Mouse (Mus musculus) testis, adult 2 months (tissue): ENCODE measurements around the gene Ptpn3. TPM values are rescaled to one million over a fixed set of nuclear protein-coding genes. Genes with fewer than 3 reads are reported as not detected.

Experiments used
- H3K27ac ChIP-seq: fragments of 200-500 bp; 2 replicates; pipeline ENCODE4 v1.5.1; 2012; ENCODE audit warnings: low read depth, low read length; ENCODE audit not compliant: control insufficient read depth, insufficient read depth
- H3K27me3 ChIP-seq: fragments of 200-500 bp; 2 replicates; pipeline ENCODE4 v1.6.1; 2012; ENCODE audit warnings: mild to moderate bottlenecking, low read length, moderate library complexity; ENCODE audit not compliant: control insufficient read depth, insufficient read depth
- H3K36me3 ChIP-seq: fragments of 200-500 bp; 2 replicates; pipeline ENCODE4 v1.6.1; 2012; ENCODE audit warnings: mild to moderate bottlenecking, low read length; ENCODE audit not compliant: control insufficient read depth, insufficient read depth
- H3K4me1 ChIP-seq: fragments of 200-500 bp; 2 replicates; pipeline ENCODE4 v1.6.1; 2012; ENCODE audit warnings: low read length; ENCODE audit not compliant: control insufficient read depth, insufficient read depth
- H3K4me3 ChIP-seq: fragments of 200-500 bp; 2 replicates; pipeline ENCODE4 v1.5.1; 2012; ENCODE audit warnings: low read depth, mild to moderate bottlenecking, low read length, moderate library complexity, mixed read lengths; ENCODE audit not compliant: control insufficient read depth
- CTCF ChIP-seq: fragments of 200-500 bp; IDR thresholded peaks from 2 replicates; pipeline ENCODE4 v1.5.1; 2012; ENCODE audit warnings: low read depth, mild to moderate bottlenecking, inconsistent platforms, low read length, moderate library complexity; ENCODE audit not compliant: control insufficient read depth, insufficient read depth, insufficient replicate concordance
- POLR2A ChIP-seq: fragments of 200-500 bp; IDR thresholded peaks from 2 replicates; pipeline ENCODE4 v1.6.1; 2012; ENCODE audit warnings: low read depth, mild to moderate bottlenecking, inconsistent platforms, low read length, moderate library complexity; ENCODE audit not compliant: control insufficient read depth
- polyA plus RNA-seq: library from polyadenylated mRNA; depleted of rRNA; stranded (reverse); fragments of >200 nt; gene quantifications from 2 replicates; pipeline ENCODE4 v1.2.3, GENCODE M21; 2012

Ptpn3 gene
- polyA plus RNA-seq, 1 experiment = 0.42 TPM

- Histone ChIP-seq H3K4me1 (no peaks in the 10 kb centered on the region), H3K27me3 (no peaks in the 10 kb centered on the region), H3K36me3 (no peaks in the 10 kb centered on the region), H3K4me3 (no peak overlapping the region), H3K27ac (no peak overlapping the region)
- TF ChIP-seq POLR2A (no peak), CTCF (no peak)
Observed at GRCm38 (mm10) chr4:57232439-57232838, 69.2 kb downstream of the Ptpn3 start.

- H3K27me3 ChIP-seq = no peaks in the 10 kb centered on the region
- no peak overlapping the region for H3K4me3 ChIP-seq
- no peak overlapping the region for H3K27ac ChIP-seq
- no peaks in the 10 kb centered on the region for H3K4me1 ChIP-seq
- TF ChIP-seq POLR2A (no peak), CTCF (no peak)
- H3K36me3 ChIP-seq = no peaks in the 10 kb centered on the region
Observed at GRCm38 (mm10) chr4:57231323-57231722, 70.3 kb downstream of the Ptpn3 start.

- Histone ChIP-seq H3K27ac (no peak overlapping the region), H3K27me3 (no peaks in the 10 kb centered on the region), H3K4me1 (no peaks in the 10 kb centered on the region), H3K4me3 (no peak overlapping the region), H3K36me3 (no peaks in the 10 kb centered on the region)
- no peak for TF ChIP-seq CTCF
- no peak for TF ChIP-seq POLR2A
Observed at GRCm38 (mm10) chr4:57230341-57230740, 71.3 kb downstream of the Ptpn3 start.

- Histone ChIP-seq H3K4me3 (no peak overlapping the region), H3K4me1 (no peaks in the 10 kb centered on the region), H3K27me3 (no peaks in the 10 kb centered on the region), H3K36me3 (no peaks in the 10 kb centered on the region), H3K27ac (no peak overlapping the region)
- TF ChIP-seq CTCF (no peak), POLR2A (no peak)
Observed at GRCm38 (mm10) chr4:57228601-57229520, 72.8 kb downstream of the Ptpn3 start.

GRCm38 (mm10) chr4:57224776-57225175 is 76.9 kb downstream of the Ptpn3 start:
- Histone ChIP-seq H3K27me3 (no peaks in the 10 kb centered on the region), H3K27ac (no peak overlapping the region), H3K4me1 (no peaks in the 10 kb centered on the region), H3K36me3 (no peaks in the 10 kb centered on the region), H3K4me3 (no peak overlapping the region)
- no peak for TF ChIP-seq CTCF
- TF ChIP-seq POLR2A = no peak

GRCm38 (mm10) chr4:57217746-57218145 is 83.9 kb downstream of the Ptpn3 start:
- no peak overlapping the region for H3K27ac ChIP-seq
- TF ChIP-seq POLR2A (no peak), CTCF (no peak)
- no peaks in the 10 kb centered on the region for H3K4me1 ChIP-seq
- no peaks in the 10 kb centered on the region for H3K36me3 ChIP-seq
- no peaks in the 10 kb centered on the region for H3K27me3 ChIP-seq
- H3K4me3 ChIP-seq = no peak overlapping the region

- TF ChIP-seq POLR2A (no peak), CTCF (no peak; the same call in 1 of the 2 replicates)
- Histone ChIP-seq H3K4me3 (no peak overlapping the region), H3K4me1 (no peaks in the 10 kb centered on the region), H3K27ac (no peak overlapping the region), H3K36me3 (no peaks in the 10 kb centered on the region), H3K27me3 (no peaks in the 10 kb centered on the region)
Observed at GRCm38 (mm10) chr4:57216535-57216934, 85.1 kb downstream of the Ptpn3 start.
